Mouse (Mus musculus): ENCODE results near the gene Gm21767.
"Not testable (repeated sequence)": the region's sequence is repeated elsewhere in the genome, so short reads cannot be mapped to it uniquely, and the experiment has no call there.

GRCm38 (mm10) chrY:13941438-13941837, at the start of gene Gm21767:
- TF ChIP-seq CTCF, EP300 (IDR thresholded peaks at IDR 0.05): not testable (repeated sequence)
